Mouse (Mus musculus): ENCODE measurements around the gene Slc9a5.
A peak's percentile ranks its signal among the peaks of the same experiment; 100 is the strongest.

Gene Slc9a5

DNA sequence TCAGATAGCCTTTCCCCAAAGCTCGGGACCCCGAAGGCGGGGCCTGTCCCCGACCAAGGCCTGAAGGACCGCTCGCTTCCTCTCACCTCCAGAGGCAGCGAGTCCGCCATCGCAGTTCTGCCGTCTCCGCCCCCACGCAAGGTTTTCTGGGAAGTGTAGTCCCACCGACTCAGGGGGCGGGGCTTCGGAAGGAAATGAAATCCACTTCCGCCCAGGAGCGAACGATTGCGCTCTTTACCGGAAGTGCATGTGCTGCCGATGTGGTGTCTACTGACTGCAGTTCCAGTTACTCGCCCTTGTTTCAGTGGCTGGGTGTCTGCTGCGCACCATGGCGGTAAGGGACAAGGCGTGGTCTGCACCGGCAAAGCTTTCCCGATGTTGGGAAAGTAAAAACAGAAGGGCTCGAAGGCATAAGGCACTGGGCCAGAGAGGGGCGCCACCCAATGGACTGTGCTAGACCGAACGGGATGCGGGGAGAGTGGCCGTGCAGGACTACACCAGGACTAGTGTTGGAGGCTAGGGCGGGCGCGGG, 22.4 kb upstream of the Slc9a5 start, which contains the start of the genes Lrrc29 and Tmem208:
Lrrc29 (minus strand) TSS at position 138 of the 532 bp plus-strand sequence.
Tmem208 (plus strand) TSS at position 214 of the 532 bp plus-strand sequence.
- peak; percentile 94 to 95 for DNase-seq (ENCODE audit: low spot score in 2 of 2)

DNA sequence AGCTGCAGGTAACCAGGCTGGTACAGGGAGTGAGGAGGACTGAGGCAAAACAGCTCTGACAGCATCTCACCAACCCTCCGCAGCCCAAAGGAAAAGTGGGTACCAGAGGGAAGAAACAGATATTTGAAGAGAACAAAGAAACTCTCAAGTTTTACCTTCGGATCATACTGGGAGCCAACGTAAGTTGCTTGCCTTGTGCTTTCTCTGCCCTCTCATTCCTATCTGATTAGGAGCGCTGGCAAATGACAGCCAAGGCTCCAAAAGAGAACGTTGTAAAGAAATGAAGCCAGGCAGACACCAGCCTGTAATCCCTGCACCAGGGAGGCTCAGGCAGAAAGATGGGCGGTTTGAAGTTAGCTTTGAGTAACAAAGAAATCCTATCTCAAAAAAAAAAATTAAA, 21.7 kb upstream of the Slc9a5 start:
- no peak for DNase-seq (ENCODE audit: low spot score in 2 of 2)

DNA sequence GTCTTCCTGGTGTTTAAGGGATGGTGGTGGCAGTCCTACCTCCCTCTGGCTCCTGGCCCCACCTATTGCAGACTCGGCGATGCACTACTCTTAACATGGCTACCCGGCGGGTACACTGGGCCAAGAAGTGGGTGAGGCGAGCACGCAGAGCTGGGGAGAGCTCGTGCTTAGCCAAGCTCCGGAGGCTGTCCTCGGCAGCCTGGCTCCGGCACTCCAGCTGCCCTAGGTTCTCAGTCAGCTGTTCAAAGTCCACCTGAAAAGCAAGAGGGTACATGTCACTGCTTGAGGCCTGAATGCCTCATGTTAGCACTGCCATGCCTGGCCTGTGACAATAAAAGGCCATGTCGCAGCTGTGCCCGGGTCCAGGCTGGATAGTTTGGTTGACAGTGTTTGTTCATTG, 18.3 kb upstream of the Slc9a5 start:
- DNase-seq (ENCODE audit: low spot score in 2 of 2) = no peak

DNA sequence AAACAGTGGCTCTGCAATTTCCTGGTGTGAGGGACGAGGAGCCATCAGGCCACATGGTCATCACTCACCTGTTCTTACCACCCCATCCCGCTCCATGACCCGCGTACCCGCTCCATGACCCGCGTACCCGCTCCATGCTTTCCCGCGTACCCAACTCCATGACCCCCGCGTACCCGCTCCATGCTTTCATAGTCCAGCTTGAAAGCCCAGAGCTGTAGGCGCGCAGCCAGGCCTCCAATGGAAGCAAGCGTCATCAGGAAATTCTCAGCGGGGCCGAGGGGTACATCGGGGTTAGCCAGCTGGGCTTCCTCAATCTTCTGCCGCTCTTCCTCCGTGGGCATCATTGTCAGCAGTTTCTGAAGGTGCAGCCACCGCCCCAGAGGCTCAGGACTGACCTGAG, 17.2 kb upstream of the Slc9a5 start:
- no peak for DNase-seq (ENCODE audit: low spot score in 2 of 2)

DNA sequence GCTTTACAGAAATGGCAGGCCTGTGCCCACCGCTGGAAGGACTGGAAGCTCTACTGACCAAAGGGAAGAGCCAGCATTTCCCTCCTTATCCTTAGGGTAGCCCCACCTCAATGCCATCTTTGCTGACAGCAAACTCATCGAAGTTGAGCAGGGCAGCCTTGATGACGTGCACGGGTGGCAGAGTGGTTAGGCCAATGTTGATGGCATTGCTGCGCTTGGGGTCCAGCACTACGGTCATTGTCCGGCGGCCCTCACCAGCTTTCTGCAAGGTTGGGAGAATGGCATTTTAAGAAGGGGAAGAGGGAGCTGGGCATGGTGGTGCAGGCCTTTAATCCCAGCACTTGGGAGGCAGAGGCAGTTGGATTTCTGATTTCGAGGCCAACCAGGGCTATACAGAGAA, 16.7 kb upstream of the Slc9a5 start:
- no peak for DNase-seq (ENCODE audit: low spot score in 2 of 2)

DNA sequence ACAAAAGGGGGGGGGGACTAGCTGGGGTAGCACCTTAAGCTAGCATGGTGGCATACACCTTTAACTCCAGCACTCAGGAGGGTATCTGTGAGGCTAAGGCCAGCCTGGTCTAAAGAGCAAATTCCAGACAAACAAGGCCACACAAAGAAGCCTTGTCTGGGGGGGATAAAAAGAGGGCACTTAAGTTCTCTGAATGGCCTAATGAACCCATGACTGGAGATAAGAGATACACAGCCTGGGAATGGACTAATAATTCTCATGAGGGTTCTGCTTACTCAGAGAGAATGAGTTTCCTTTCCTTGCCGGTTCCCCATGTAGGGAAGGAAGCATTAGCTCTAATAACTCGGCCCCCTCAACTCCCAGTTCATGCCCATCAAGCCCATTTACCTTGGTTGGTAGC, 16.1 kb upstream of the Slc9a5 start:
- DNase-seq (ENCODE audit: low spot score in 2 of 2) = no peak

DNA sequence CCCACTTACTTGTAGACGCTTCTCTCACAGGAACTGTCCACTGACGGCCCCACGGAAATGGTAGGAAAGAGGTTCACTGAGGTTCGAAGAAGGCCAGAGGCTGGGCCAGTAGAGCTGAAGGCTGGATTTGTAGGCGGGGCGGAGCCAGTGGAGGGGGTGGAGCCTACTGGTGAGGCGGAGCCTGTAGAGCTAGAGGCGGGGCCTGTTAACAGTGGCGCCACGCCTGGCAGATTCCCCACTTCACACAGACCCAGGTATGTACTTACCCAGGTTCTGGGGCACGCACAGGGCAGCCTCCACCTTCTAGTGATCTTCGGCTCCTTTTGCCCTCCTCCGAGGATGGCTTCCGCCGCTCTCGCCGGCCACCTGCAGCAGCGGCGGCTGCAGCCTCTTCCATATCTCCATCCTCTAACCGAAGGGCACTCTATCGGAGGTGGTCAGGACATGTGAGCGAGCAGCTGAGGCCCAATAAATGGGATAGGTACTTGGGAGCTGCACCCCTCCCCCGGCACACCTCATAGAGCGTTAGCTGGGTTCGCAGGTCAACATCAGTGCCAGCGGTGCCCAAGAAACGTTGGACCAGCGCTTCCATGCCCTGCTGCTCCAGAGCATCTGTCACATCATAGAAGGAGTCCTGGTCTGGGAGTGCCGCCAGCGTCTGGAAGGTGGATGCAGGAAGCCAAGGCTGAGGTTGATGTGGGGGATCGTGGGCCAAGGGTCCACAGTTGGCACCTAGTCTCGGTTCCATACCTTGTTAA, 12.1 kb upstream of the Slc9a5 start:
- no peak for DNase-seq (ENCODE audit: low spot score in 2 of 2)

DNA sequence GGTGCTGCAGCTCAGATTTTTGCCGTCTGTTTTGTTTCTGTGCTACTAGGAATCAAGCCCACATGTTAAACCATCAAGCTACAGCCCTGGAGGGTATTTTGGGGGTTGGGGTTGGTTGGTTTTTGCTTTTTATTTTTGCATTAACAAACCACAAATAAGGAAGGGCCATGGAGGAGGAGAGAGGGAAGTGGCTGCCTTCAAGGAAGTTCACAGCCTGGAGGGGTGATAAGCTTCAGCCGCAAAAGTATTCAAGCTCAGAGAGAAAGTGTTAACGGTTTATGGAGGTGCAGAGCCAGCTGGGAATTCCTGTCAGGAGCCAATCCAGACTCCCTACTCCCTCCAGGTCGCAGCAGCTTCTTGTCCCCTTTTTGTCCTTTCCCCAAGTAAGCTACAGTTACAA, 9.7 kb upstream of the Slc9a5 start:
- no peak for DNase-seq (ENCODE audit: low spot score in 2 of 2)

DNA sequence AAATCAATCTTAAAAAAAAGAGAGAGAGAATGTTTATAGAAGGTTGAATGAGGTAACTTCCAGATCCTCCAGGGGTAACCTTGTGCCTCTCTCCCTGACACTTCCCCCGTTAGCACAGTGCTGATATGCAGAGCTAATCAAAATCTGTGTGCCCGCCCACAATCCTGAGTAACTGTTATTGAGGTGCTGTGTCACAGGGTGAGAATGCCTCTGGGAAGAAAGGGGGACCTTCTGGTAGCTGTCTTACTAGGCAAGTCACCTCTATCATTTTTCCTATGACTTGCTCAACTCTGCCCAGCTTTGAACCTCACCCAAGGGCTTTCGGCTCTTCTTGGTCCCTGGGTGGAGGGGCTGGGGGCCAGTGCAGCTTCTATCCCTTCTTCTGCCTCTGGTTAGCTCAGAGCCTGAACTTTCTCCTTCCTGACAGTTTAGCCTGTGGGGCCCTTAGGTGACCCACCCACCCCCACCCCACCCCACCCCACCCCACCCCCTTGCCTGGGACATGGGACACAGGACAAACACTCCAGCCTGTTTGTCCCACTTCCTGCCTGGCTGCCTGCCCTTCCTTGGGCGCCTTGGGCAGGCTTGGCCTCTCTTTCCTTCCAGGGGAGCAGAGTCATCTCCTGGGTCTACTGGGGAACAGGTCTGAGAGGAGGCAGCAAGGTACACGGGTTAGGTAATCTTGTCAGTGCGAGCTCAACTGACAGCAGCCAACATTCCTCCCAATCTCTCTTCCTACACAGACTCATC, 8.6 kb upstream of the Slc9a5 start:
- no peak for DNase-seq (ENCODE audit: low spot score in 2 of 2)

DNA sequence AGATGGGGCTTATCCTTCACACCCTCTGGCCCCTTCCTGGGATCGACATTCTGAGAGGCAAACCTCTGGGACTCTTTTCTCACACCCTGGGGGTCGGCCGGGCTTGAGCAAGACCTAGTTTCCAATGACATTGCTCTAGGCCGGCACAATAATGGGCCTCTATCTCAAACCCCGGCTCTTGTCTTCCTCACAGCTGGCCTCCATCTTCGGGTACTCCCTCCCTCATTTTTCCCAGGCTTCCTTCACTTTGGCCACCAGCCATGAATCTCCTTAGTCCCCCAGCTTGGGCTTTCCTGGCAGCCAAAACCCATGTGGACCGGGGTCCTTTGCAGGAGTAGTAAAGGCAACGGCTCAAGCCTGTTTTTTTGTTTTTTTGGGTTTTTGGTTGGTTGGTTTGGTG, 7.2 kb upstream of the Slc9a5 start:
- no peak for DNase-seq (ENCODE audit: low spot score in 2 of 2)

DNA sequence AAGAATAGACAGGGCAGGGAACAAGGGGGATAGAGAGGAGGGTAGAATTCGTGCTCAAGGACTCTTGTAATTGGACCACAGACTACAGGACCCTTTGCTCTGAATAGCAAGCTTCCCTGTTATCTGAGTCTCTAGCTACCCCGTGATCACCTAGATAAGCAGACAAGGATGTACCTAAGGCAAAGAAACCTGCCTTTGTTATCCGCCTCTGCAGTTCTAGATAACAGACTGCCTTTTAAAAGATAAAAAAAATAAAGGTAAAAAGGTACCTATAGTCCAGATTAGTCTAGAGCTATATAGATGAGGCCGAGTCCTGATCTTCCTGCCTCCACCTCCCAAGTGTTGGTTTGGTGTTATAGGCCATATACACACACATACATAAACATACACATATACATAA, 5.9 kb upstream of the Slc9a5 start:
- DNase-seq (ENCODE audit: low spot score in 2 of 2) = no peak

DNA sequence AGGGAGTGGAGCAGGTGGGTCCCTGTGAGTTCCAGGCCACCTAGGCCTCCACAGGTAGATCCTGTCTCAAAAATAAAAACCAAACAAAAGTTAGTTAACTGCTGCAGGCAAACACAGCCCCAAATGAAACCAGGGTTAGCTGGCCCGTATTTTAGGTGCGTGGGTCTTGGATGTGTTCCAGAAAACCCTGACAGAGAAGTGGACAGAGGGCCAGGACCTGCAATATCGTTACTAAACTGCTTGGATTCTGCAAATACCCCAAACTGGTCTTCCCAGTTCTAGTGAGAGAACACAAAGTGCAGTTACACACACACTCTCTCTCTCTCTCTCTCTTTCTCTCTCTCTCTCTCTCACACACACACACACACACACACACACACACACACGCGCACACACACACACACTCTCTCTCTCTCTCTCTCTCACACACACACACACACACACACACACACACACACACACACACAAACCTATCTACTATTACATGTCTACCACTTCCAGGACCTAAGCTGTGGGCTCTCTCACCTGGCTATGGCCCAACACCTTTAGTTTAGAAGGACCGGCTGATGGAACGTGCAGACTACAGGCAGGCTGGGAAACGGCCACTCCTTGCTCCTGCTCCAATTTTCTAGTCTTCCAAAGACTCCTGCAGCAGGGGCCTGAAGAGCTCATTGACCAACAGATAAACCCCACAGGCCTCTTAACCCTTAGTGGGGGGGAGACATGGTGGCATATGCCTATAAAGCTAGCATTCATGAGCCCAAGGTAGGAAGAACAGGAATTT, 4.7 kb upstream of the Slc9a5 start:
- no peak for DNase-seq (ENCODE audit: low spot score in 2 of 2)

DNA sequence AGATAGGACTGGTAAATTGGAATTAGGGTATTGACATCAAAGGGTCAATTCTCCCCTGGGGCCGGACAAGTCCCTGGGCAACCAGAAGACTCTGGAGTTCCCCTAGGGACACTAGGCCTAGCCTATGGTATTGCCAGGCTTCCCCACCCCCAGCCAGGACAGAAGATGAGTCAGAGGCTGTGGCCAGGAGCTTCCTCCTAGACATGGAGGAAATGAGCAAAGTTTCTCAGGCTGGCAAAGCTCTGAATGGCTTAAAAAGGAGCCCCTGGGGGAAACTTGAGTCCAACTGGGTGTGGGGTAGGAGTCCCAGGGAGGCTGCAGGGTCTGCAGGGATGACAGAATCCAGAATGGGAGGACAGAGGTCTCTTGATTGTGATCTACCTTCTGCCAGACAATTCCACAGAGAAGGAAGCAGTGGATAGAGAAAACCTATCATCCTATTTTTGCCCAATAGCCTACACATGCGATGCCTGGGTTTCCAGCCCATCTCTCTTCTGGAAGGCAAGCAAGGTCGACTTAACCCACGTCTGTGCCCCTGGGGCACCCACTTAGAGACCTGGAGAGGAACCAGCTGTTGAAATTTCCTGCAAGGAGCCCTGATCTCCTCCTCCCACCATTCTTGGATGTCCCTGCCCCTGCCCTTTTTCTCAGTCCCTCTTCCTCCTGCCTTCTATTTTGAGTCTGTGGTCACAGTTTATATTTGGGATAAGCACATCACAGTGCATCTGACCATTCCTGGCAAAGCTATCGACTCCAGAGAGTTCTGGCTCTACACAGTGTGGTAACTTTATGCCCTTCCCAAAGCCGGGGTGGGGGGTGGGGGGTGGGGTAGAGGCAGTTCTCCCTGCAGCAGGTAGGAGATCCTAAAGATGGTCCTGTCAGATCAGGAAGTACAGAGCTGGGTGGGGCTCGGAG, 3.3 kb upstream of the Slc9a5 start:
- no peak for DNase-seq (ENCODE audit: low spot score in 2 of 2)

DNA sequence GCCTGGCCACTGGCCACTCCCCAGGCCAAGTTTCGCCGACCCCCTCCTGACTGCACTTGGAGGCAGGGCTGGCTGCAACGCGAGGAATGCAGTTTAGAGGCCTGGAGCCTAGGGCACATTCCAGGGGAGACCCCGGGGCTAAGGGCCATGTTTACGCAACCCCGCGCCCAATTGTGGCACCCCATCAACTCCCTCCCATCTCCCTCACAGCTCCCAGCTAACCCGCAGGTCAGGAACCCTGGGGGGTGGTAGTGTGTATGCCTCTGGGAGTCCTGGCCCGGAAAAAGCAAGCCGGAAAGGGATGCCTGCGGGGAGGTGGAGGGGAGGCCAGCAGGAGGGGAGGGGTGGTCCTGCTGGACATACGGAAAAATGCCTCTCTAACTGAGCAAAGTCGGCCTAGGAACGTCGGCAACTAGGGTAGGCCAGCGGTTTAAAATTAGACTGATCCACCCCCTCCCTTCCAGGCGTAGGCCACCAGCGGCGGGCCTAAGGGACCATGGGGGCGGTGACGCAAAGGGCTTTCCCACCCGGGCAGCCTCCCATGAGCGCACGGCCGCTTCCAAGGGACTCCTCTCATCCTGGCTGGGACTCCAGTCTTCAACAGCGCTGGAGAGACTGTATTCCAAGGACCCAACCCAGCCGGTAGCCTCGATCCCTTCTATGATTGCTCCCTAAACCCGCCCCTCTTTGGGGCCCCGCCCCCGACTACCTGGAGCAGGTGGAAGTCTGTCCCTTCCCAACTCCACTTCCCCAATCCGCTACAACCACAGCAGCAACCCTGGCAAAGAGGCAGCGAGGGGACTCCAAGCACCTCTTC, 1.8 kb upstream of the Slc9a5 start:
- peak in 1 of 2 experiments; percentile 12 for DNase-seq (ENCODE audit: low spot score in 2 of 2)

DNA sequence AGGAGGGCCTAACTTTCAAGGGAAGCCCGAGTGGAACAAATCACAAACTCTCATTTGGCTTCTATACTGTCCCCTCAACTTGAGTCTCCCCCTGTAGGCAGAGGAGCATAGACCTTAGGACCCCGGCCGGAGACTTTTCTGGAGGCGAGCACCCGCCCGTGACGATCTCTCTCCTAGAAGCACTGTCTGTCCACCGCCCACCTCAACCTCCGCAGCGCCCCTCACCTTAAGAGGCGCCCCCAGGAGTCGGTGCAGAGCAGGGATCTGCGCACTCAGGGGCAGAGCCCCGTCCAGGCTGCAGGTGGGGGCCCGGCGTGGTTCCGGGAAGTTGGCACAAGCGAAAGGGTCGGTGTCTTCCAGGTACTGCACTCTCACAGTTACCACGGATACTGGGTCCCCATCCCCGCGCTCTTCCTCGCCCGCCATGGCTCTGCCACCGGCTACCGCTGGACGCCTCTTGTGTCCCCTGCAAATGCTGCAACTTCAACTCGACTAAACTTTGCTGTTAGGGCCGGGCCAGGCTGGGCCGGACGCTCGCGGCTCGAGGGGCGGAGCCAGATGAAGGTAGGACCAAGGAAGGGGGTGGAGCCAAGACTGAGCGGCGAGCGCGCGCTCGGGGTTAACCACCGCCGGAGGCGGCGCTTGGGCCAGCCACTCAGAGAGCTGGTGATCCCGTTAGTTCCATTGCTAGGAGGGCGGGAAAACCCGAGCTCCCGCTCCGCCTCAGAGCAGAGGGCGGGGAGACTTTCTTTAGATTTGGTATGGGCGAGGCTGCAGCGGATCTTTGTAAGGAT, 1.0 kb upstream of the Slc9a5 start, which contains the start of gene Fhod1:
Fhod1 (minus strand) TSS at position 526 of the 794 bp plus-strand sequence.
- peak; percentile 85 to 86 for DNase-seq (ENCODE audit: low spot score in 2 of 2)

DNA sequence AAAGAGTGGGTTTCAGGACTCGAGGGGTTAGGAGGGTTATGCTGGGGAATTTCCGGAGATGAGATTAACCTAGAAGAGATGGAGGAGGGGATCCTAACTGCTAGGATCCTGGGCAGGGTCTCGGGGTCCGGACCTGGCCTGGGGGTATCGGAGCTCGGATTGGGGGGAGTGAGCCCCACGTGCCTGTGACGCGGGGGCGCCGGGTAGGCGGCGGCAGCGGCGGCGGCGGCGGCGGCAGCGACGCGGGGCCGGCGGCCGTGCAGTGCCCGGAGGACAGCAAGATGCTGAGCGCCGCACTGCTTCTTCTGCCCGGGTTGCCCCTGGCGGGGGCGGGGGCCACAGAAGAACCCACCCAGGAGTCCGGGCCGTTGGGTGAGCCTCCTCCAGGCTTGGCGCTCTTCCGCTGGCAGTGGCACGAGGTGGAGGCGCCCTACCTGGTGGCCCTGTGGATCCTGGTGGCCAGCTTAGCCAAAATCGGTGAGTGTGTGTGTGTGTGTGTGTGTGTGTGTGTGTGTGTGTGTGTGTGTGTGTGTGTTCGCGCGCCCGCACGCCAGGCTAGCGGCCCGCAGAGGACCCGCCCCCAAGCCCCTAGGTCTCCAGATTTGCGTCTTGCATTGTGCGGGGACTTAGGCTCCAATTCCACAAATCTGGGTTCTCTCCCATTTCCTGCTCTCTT, 591 bp downstream of the Slc9a5 start:
- peak in 1 of 2 experiments; percentile 20 for DNase-seq (ENCODE audit: low spot score in 2 of 2)

DNA sequence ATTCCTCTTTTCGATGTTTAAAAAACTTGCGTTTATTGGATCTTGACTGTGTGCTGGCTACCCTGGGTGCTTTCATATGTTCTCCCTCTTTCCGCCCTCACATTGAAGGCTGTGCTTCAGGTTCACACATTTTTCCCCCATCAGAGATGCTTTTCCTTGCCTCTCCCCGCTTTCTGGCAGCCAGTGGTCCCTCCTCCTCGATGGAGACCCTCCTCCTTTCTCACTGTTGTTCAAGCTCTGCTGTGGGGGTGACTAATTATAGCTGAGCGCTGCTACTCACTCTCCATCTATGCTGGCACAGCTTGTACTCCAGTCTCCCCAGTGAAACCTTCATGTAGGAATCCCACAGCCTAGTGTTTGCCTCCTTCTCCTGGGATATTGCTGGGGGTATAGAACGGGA, 1.5 kb downstream of the Slc9a5 start:
- DNase-seq (ENCODE audit: low spot score in 2 of 2) = no peak

DNA sequence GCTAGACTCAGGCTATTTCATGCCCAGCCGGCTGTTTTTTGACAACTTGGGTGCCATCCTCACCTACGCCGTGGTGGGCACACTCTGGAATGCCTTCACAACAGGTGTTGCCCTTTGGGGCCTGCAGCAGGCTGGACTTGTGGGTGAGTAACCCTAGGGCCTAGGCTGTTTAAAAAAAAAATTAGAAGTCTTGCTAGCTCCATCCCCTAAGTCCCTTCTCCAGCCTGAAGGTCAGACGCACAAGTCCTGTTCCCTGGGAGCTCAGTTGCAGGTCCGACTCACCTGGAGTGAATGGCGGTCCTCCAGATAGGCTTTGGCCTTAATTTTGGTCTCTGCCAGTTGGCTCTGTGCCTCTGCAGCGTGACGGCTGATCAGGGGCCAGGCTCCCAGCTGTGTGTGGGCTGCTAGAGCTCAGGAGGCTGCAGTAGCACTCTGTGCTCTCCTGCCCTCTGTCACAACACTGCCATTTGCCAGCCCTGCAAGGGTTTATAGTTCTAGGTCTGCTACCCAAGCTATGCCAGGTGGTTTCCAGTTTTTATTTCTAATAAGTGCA, 5.0 kb downstream of the Slc9a5 start:
- no peak for DNase-seq (ENCODE audit: low spot score in 2 of 2)
